Mouse (Mus musculus) left cerebral cortex, adult 18-20 months (tissue): ENCODE measurements at regions not wholly inside any gene's neighbourhood (a gene's known extent, or its start where the extent isn't known, plus 50 kb on each side); places are given as distances from the start of the nearest gene placed in this dataset.

ENCODE experiments used
- DNase-seq, 2 experiments: peaks; one replicate each; pipeline ENCODE4 v3.0.0; 2021 to 2022; ENCODE audit warnings: low spot score in 2 of 2, mixed read lengths in 1 of 2

DNA sequence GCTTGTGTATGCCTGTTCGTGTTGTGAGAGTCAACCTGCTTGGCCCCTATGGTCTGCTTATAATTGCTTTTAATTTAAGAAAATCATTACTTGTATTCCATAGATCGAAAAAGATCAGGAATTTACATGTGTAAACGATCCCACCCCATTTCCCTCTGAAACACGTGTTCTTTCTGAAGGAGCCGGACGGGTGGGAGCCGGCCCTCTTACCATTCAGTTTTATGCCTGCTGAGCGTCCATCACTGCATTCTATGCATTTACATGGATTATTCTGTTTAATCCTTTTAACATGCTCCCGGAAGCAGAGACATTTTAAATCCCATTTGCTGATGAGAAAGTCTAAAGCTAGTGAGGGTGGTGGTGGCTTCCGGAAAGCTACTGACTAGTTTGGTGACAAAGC, 213.8 kb downstream of the Ppp4r2 start:
- no peak for DNase-seq

DNA sequence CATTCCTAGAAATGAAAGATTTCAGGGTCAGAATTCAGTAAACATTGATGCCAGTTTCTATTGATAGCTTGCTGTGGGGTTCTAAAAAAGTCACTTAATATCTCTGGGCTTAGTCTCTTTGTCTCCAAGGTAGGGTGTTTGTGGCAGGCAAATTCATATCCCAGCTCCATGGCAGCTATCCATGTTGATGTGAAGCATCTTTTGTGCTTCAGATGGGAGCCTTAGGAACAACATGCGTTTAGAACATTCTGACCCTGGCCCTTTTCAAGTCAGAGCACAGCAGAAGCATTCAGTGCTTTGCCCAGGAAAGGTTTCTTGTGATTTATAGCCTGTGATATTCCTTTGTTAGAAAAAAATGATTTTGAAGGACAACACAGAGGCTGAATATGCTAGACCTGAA, 215.0 kb downstream of the Ppp4r2 start:
- no peak for DNase-seq

DNA sequence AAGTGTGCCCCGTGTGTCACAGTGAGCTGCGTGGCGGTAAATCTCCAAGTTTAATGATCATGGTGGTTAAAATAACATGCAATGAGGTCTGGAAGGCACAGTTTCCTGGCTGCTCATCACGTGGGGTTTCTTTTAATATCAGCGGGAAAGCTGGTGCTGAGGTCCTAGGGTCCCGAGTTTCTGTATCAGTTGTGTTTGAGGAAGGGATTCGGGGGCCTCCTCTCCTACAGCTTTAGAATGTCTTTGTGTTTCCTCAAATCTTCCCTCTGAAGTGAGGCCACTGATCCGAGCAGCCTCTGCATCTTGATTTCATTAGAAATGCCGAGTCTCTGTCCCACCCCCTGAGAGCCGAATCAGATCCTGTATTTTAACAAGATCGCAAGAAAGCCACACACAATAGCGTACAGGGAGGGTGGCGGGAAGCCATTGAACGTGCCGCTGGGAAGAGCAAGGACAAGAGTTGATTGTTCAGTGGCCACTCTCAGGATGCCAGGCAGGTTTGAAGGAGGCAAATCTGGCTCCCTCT, 215.5 kb downstream of the Ppp4r2 start:
- DNase-seq: no peak

DNA sequence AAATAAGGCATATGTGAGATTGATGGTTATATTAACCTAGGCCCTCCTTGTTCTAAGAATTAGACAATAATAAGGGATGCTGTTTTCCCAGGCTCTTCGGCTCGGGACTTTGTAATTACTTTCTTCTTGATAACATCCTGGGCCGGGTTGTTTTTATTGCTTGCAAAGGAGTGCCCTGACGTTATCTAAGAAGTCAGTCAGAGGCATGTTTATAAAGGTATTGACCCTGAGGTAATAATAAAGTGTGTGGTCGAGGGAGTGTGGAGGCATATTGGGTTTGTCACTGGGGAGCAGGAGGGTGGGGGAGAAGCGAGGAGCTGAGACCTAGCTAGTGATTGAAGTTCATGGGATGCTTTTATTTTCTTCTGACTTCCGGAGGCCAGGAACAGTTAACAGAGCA, 221.5 kb downstream of the Ppp4r2 start:
- DNase-seq: no peak

DNA sequence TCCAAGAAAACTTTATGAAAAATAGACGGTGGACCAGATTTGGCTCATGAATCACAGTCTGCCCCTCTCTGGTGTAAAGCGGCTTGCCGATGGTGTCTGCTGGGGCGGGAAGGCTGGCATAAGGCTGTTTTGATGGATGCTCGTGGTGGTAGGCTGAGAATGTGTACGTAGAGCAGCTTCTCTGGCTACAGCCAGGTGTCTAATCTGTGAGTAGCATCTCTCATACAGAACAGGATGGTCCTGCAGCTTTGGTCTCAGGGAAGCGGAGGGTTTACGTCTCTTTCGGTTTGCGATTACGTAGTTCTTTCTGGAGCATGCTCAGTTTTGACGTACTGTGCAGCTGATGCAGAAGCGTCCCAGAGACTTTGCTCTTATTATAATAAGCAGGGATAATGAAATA, 222.9 kb downstream of the Ppp4r2 start:
- DNase-seq: peak; percentile 4 to 28

DNA sequence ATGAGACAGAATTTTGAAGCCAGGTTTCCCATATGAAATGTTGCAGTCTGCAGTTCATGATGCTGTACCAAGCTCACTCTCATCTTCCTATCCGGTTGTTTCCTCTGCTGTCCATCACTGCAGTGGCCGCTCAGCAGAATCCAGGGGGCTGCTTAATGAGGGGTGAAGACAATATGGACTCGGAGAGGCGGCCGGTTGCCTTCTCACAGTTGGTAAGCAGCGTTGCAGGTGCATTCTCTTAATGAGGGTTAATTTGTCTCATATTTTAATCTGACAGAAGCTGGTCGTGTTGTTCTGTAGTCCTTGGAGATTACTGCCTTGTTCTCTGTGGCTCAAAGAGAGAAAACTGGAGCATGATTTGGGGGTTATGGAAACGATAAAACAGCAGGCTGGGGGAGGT, 225.6 kb downstream of the Ppp4r2 start:
- no peak for DNase-seq

DNA sequence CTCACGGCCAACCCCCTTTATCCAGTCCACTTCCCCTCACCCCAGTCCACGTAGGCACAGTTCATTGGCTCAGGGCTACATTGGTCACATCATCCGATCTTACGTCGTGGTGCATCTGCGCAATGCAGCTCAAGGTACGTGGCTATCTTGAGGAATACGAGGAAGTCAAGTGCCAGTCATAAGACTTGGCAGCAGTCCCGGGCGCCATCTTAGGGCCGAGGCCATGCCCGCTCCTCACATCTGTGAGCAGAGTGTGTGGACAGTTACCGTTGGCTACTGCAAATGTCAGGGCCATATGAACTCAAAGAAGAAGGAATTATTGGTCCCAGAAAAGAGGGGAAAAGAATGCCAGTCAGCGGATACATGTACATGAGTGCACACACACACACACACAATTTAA, 228.8 kb downstream of the Ppp4r2 start:
- DNase-seq: no peak

DNA sequence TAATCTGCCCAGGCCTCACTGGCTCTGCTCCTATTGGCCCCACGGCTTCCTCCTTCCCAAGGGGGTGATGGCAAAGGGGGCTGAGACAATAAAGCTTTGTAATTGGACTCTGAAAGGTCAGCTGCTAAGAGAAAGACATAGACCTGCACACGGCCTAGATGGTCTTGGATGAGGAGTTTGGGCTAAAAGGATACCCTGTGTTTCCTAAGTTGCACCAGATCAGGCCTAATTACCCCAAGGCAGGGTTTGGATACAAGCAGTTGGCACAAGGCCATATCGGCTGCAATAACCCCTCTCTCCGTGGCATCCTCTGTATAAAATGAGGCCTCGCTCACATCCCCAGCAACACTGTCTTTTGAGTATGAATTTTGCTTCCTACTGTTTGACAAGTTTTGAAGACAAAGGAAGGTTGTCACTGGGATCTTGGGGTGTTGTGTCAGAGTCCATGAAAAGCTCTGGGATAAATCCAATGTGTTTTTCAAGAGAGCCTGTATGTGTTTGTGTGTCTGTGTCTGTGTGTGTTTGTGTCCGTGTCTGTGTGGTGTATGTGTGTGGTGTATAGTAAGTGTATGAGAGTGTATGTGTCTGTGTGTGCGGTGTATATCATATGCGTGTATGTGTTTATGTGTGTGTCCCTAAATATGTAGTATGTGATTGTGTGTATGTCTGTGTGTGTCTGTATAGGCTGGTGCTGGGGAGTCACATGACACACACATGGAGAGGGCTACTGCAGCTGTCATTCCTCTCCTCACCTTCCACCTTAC, 242.5 kb downstream of the Ppp4r2 start:
- no peak for DNase-seq

DNA sequence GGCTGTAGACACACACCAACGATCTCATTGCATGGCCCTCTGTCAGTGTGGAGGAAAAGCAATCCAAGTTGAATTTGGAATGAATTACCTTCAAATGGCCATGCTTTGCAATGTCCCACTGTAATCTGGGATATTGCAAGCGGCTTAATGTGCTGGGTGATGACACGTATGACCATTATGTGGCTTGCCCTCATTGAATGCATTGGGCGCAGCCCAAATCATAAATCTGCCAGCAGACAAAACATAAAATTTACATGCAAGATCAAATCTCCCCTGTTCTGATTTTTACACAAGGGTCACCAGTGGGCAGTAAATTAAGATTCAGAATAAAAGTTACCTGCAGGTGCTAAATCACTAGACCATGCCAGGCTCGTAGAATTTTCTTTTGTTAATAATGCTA, 244.9 kb downstream of the Ppp4r2 start:
- DNase-seq: no peak

DNA sequence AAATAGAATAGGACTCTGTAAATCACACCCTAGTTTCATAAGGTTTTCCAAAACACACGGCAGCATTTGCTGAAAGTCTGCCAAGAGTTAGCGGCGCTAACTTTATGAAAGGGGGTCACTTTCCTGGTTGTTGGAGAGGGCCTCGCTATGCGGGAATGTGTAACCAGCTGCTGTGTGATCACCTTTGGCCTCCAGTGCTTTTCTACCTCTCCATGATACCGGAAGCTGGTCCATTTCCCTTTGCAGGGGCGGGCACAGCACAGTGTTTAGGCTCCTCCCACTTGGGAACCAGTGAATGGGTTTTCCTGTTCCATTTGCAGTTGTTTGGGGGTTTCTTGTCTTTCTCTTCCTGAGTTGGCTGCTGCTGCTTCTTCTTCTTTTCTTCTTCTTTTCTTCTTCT, 250.3 kb downstream of the Ppp4r2 start:
- DNase-seq: no peak

DNA sequence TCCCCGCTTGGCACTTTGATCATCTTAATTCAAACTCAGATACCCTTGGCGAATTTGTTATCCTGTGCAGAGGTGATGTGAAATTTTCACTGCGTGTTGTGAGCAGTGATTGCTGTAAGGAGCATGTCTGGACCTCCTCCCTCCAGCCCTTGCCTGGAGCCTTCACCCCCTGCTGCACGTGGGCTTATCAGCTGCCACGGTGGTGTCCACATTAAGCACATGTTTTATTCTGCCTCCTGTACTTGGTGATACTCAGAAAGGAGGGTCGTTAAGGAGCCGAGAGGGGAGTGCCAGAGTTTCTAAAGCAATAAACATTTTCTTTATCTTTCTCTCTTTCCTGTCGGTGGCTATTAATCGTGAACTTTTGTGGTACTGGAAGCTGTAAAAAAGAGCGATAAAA, 258.8 kb downstream of the Ppp4r2 start:
- no peak for DNase-seq
